Mouse (Mus musculus): Measurements from ENCODE around the gene Cbx4. TPM values are rescaled to one million over a fixed set of nuclear protein-coding genes. Genes with fewer than 3 reads are reported as not detected.
A peak's percentile ranks its signal among the peaks of the same experiment; 100 is the strongest.

Cbx4 gene
- polyA plus RNA-seq, 1 experiment from 2014 or later, result 12.6 TPM

GRCm38 (mm10) chr11:119073876-119074433, 12.1 kb downstream of the Cbx4 start:
- Histone ChIP-seq H3K27me3 (ENCODE audit: control insufficient read depth, insufficient read depth, low read length) (peaks cover 2% of the 10 kb centered on the region; the same call in 1 of the 2 replicates), H3K9ac (ENCODE audit: low read length) (no peak overlapping the region), H3K4me3 (ENCODE audit: low read length) (no peak overlapping the region), H3K27ac (ENCODE audit: low read length) (no peak overlapping the region), H3K4me1 (ENCODE audit: control insufficient read depth, insufficient read depth, low read length) (peaks cover 9% of the 10 kb centered on the region), H3K36me3 (ENCODE audit: control insufficient read depth, insufficient read depth) (no peaks in the 10 kb centered on the region), H3K9me3 (replicated peaks; ENCODE audit: control insufficient read depth, low read length) (peaks cover 4% of the 10 kb centered on the region; the same call in 1 of the 2 replicates), H3K4me2 (ENCODE audit: low read depth, low read length) (no peak overlapping the region)
- 68% methylated on average over 6 of the region's 6 CpGs for WGBS
- ATAC-seq (replicated peaks; ENCODE audit: extremely low read depth, insufficient read depth, low FRiP score), result no peak

- ATAC-seq (replicated peaks; ENCODE audit: extremely low read depth, insufficient read depth, low FRiP score), result no peak
- H3K4me3 ChIP-seq (ENCODE audit: low read length), result no peak overlapping the region
- H3K36me3 ChIP-seq (ENCODE audit: control insufficient read depth, insufficient read depth), result no peaks in the 10 kb centered on the region
- no peak overlapping the region for H3K9ac ChIP-seq (ENCODE audit: low read length)
- H3K27me3 ChIP-seq (ENCODE audit: control insufficient read depth, insufficient read depth, low read length), result peaks cover 2% of the 10 kb centered on the region; the same call in 1 of the 2 replicates
- WGBS, result 75% methylated on average over 6 of the region's 6 CpGs
- H3K4me2 ChIP-seq (ENCODE audit: low read depth, low read length), result no peak overlapping the region
- peaks cover 4% of the 10 kb centered on the region; the same call in 1 of the 2 replicates for H3K9me3 ChIP-seq (replicated peaks; ENCODE audit: control insufficient read depth, low read length)
- H3K27ac ChIP-seq (ENCODE audit: low read length), result no peak overlapping the region
- peaks cover under 1% of the 10 kb centered on the region for H3K4me1 ChIP-seq (ENCODE audit: control insufficient read depth, insufficient read depth, low read length)
Observed at GRCm38 (mm10) chr11:119072986-119073385, 13.0 kb downstream of the Cbx4 start.

GRCm38 (mm10) chr11:119072239-119072638, 13.8 kb downstream of the Cbx4 start:
- no peak overlapping the region for H3K4me2 ChIP-seq (ENCODE audit: low read depth, low read length)
- no peaks in the 10 kb centered on the region for H3K4me1 ChIP-seq (ENCODE audit: control insufficient read depth, insufficient read depth, low read length)
- H3K27ac ChIP-seq (ENCODE audit: low read length), result no peak overlapping the region
- H3K9me3 ChIP-seq (replicated peaks; ENCODE audit: control insufficient read depth, low read length), result peaks cover 4% of the 10 kb centered on the region; the same call in 1 of the 2 replicates
- H3K9ac ChIP-seq (ENCODE audit: low read length), result no peak overlapping the region
- ATAC-seq (replicated peaks; ENCODE audit: extremely low read depth, insufficient read depth, low FRiP score), result no peak
- H3K4me3 ChIP-seq (ENCODE audit: low read length), result no peak overlapping the region
- WGBS, result 72% methylated on average over 7 of the region's 7 CpGs
- H3K36me3 ChIP-seq (ENCODE audit: control insufficient read depth, insufficient read depth), result no peaks in the 10 kb centered on the region
- H3K27me3 ChIP-seq (ENCODE audit: control insufficient read depth, insufficient read depth, low read length), result peaks cover 2% of the 10 kb centered on the region; the same call in 1 of the 2 replicates

- no peak for ATAC-seq (replicated peaks; ENCODE audit: extremely low read depth, insufficient read depth, low FRiP score)
- no peak overlapping the region for H3K9ac ChIP-seq (ENCODE audit: low read length)
- no peaks in the 10 kb centered on the region for H3K36me3 ChIP-seq (ENCODE audit: control insufficient read depth, insufficient read depth)
- 80% methylated on average over 8 of the region's 8 CpGs for WGBS
- peaks cover 8% of the 10 kb centered on the region; the same call in 1 of the 2 replicates for H3K9me3 ChIP-seq (replicated peaks; ENCODE audit: control insufficient read depth, low read length)
- peaks cover 3% of the 10 kb centered on the region for H3K27me3 ChIP-seq (ENCODE audit: control insufficient read depth, insufficient read depth, low read length)
- H3K27ac ChIP-seq (ENCODE audit: low read length), result no peak overlapping the region
- H3K4me1 ChIP-seq (ENCODE audit: control insufficient read depth, insufficient read depth, low read length), result no peaks in the 10 kb centered on the region
- no peak overlapping the region for H3K4me2 ChIP-seq (ENCODE audit: low read depth, low read length)
- H3K4me3 ChIP-seq (ENCODE audit: low read length), result no peak overlapping the region
Observed at GRCm38 (mm10) chr11:119066841-119067240, 19.2 kb downstream of the Cbx4 start.

GRCm38 (mm10) chr11:119059256-119059655, 26.8 kb downstream of the Cbx4 start:
- H3K4me3 ChIP-seq (ENCODE audit: low read length), result no peak overlapping the region
- no peak overlapping the region for H3K27ac ChIP-seq (ENCODE audit: low read length)
- no peak for ATAC-seq (replicated peaks; ENCODE audit: extremely low read depth, insufficient read depth, low FRiP score)
- no peak overlapping the region for H3K9ac ChIP-seq (ENCODE audit: low read length)
- peaks cover 56% of the 10 kb centered on the region for H3K27me3 ChIP-seq (ENCODE audit: control insufficient read depth, insufficient read depth, low read length)
- no peaks in the 10 kb centered on the region for H3K36me3 ChIP-seq (ENCODE audit: control insufficient read depth, insufficient read depth)
- peaks cover 24% of the 10 kb centered on the region for H3K4me1 ChIP-seq (ENCODE audit: control insufficient read depth, insufficient read depth, low read length)
- 0 out of 2 replicates have a peak, but pooled peaks cover 4% of the 10 kb centered on the region for H3K9me3 ChIP-seq (replicated peaks; ENCODE audit: control insufficient read depth, low read length)
- WGBS, result 16% methylated on average over 3 of the region's 3 CpGs
- H3K4me2 ChIP-seq (ENCODE audit: low read depth, low read length), result no peak overlapping the region; the same call in 1 of the 2 replicates

GRCm38 (mm10) chr11:119058041-119058995, 27.7 kb downstream of the Cbx4 start:
- no peak for ATAC-seq (replicated peaks; ENCODE audit: extremely low read depth, insufficient read depth, low FRiP score)

GRCm38 (mm10) chr11:119057291-119057690, 28.7 kb downstream of the Cbx4 start:
- no peak overlapping the region for H3K27ac ChIP-seq (ENCODE audit: low read length)

More at GRCm38 (mm10) chr11:119058041-119058995, 27.7 kb downstream of the Cbx4 start:
- H3K27ac ChIP-seq (ENCODE audit: low read length), result no peak overlapping the region
- peak overlapping the region; percentile 60 for H3K9ac ChIP-seq (ENCODE audit: low read length)
- H3K27me3 ChIP-seq (ENCODE audit: control insufficient read depth, insufficient read depth, low read length), result peaks cover 62% of the 10 kb centered on the region
- WGBS, result 4% methylated on average over 58 of the region's 58 CpGs
- H3K9me3 ChIP-seq (replicated peaks; ENCODE audit: control insufficient read depth, low read length), result 0 out of 2 replicates have a peak, but pooled peaks cover 4% of the 10 kb centered on the region
- no peaks in the 10 kb centered on the region for H3K36me3 ChIP-seq (ENCODE audit: control insufficient read depth, insufficient read depth)
- H3K4me1 ChIP-seq (ENCODE audit: control insufficient read depth, insufficient read depth, low read length), result peaks cover 30% of the 10 kb centered on the region
- peak overlapping the region; percentile 70 for H3K4me3 ChIP-seq (ENCODE audit: low read length)
- peak overlapping the region; percentile 98 for H3K4me2 ChIP-seq (ENCODE audit: low read depth, low read length)

GRCm38 (mm10) chr11:119056301-119057211, 29.5 kb downstream of the Cbx4 start:
- Histone ChIP-seq H3K4me1 (ENCODE audit: control insufficient read depth, insufficient read depth, low read length) (peaks cover 42% of the 10 kb centered on the region), H3K4me2 (ENCODE audit: low read depth, low read length) (peak overlapping the region; percentile 98), H3K36me3 (ENCODE audit: control insufficient read depth, insufficient read depth) (no peaks in the 10 kb centered on the region), H3K9me3 (replicated peaks; ENCODE audit: control insufficient read depth, low read length) (no peaks in the 10 kb centered on the region), H3K27me3 (ENCODE audit: control insufficient read depth, insufficient read depth, low read length) (peaks cover 64% of the 10 kb centered on the region), H3K27ac (ENCODE audit: low read length) (peak overlapping the region; percentile 79), H3K4me3 (ENCODE audit: low read length) (peak overlapping the region; percentile 70), H3K9ac (ENCODE audit: low read length) (peak overlapping the region; percentile 95)
- ATAC-seq (replicated peaks; ENCODE audit: extremely low read depth, insufficient read depth, low FRiP score), result peak; percentile 5; the same call in 1 of the 2 replicates
- under 1% methylated on average over 64 of the region's 65 CpGs for WGBS

More at GRCm38 (mm10) chr11:119057291-119057690, 28.7 kb downstream of the Cbx4 start:
- H3K9me3 ChIP-seq (replicated peaks; ENCODE audit: control insufficient read depth, low read length), result 0 out of 2 replicates have a peak, but pooled peaks cover 4% of the 10 kb centered on the region
- peak overlapping the region; percentile 70 for H3K4me3 ChIP-seq (ENCODE audit: low read length)
- peak overlapping the region; percentile 98 for H3K4me2 ChIP-seq (ENCODE audit: low read depth, low read length)
- H3K4me1 ChIP-seq (ENCODE audit: control insufficient read depth, insufficient read depth, low read length), result peaks cover 39% of the 10 kb centered on the region
- H3K36me3 ChIP-seq (ENCODE audit: control insufficient read depth, insufficient read depth), result no peaks in the 10 kb centered on the region
- no peak for ATAC-seq (replicated peaks; ENCODE audit: extremely low read depth, insufficient read depth, low FRiP score)
- WGBS, result 5% methylated on average over 9 of the region's 9 CpGs
- peak overlapping the region; percentile 95 for H3K9ac ChIP-seq (ENCODE audit: low read length)
- H3K27me3 ChIP-seq (ENCODE audit: control insufficient read depth, insufficient read depth, low read length), result peaks cover 63% of the 10 kb centered on the region

Measured in heart, embryonic 16.5 days (tissue).